Mouse (Mus musculus) CD4-positive naive resting alpha-beta T cell, adult 57 days (primary cell): ENCODE measurements around the gene Acss1. TPM values are rescaled to one million over a fixed set of nuclear protein-coding genes. Genes with fewer than 3 reads are reported as not detected.

Source experiments
- total RNA-seq: library from RNA; stranded (reverse); gene quantifications from one replicate; pipeline ENCODE4 v1.2.4, GENCODE M21; 2023

Acss1 gene
- 40.6 TPM for total RNA-seq

GRCm38 (mm10) chr2:150667820-150668766 is at the start of gene Acss1:
Acss1 (minus strand) TSS chr2:150668500.

GRCm38 (mm10) chr2:150689223-150689800 is 21.0 kb upstream of the Acss1 start, which contains the start of gene Vsx1:
Vsx1 (minus strand) TSS chr2:150689360.

GRCm38 (mm10) chr2:150608087-150608799 is 60.1 kb downstream of the Acss1 start, which contains the start of gene Apmap:
Apmap (minus strand) TSS chr2:150608567.

GRCm38 (mm10) chr2:150569847-150570590 is 98.3 kb downstream of the Acss1 start, which contains the start of gene Cst7:
Cst7 (plus strand) TSS chr2:150570415.

Other genes starting within 250 kb of the Acss1 start
- gene Zfp442, start 217.0 kb downstream of the Acss1 start, total RNA-seq, result 3.6 TPM
- gene Zfp345, start 183.4 kb downstream of the Acss1 start, total RNA-seq, result 0.77 TPM
- gene Cst7, start 98.1 kb downstream of the Acss1 start, total RNA-seq, result 10.0 TPM
- 26.6 TPM for gene Apmap, start 59.9 kb downstream of the Acss1 start, total RNA-seq
- gene Vsx1, start 20.9 kb upstream of the Acss1 start, total RNA-seq, result not detected
- 34.8 TPM for gene Entpd6, start 80.5 kb upstream of the Acss1 start, total RNA-seq
- 66.3 TPM for gene Pygb, start 118.2 kb upstream of the Acss1 start, total RNA-seq
- 37.5 TPM for gene Abhd12, start 236.2 kb upstream of the Acss1 start, total RNA-seq
- 4.3 TPM for gene Gins1, start 236.9 kb upstream of the Acss1 start, total RNA-seq